9 mouse cellular contexts compared by ENCODE assay signal in the genomic region with DNA sequence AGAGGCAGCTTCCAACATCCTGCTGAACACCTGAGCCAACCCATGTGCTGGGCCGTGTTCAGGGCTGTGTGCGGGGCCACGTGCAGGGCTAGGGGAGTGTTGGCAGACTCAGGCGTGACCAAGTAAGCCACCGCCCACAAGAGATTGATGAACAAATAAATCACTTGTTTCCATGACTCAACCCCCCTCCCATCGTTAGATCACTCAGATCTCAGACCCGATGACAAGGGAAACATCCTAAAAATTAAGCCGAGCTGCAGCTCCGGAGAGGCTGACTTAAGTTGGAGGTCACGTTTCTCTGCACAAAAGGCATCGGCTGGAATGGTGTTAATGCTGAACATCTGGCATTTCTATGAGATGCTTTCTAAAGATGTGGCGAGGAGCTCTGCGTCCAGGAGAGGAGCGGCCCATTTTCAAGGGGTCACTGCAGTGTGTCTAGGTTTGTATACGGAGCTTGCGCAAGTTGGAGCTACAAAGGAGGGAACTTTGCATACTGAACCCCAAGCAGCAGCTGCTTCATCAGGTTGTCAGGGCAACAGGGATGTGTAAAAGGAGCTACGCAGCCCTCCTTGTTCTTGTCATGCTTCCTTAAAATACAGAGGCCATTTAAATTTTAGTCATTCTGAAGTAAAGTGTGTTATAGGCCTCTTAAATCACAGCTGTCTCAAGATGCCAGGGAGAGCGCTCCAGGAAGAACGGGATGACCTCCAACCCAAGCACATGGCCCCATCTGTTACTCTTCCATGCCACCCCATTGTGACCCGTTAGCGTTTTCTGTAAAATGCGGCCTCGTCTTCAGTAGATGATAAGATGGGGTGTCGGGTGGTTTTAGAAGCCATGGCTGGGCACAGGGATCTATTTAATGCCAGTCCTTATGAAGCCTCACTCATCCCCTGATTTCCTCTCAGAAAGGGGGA.
DNase-seq lines count a peak whose midpoint lies in the region; ATAC-seq and TF ChIP-seq lines count a peak whose summit lies in the region.
"Had no signal": no experiment of that assay in that cellular context is flagged by ENCODE, and none has a peak within 500 bp of the region (broad histone marks: within the 10 kb centered on the region; RNA-seq: fewer than 3 reads in every experiment).

No protein-coding gene starts in this region.

- peak; percentile 38 for DNase-seq in gastrocnemius, adult 2 months
- DNase-seq in gastrocnemius, postnatal 10 days = no peak
- peak; percentile 25 for DNase-seq in layer of hippocampus, adult 9-11 months
- DNase-seq in thymus, postnatal 25 days = no peak
- DNase-seq in cerebellum, postnatal 36 days = no peak

- 42% methylated on average over 24 of the region's 24 CpGs for WGBS in embryonic facial prominence, embryonic 15.5 days
- WGBS in neural tube, embryonic 14.5 days = 13% methylated on average over 24 of the region's 24 CpGs

- no peaks in the 10 kb centered on the region for H3K9me3 ChIP-seq in embryonic facial prominence, embryonic 15.5 days (replicated peaks)
- no peaks in the 10 kb centered on the region for H3K9me3 ChIP-seq in neural tube, embryonic 14.5 days (ENCODE audit: control insufficient read depth, low read length)
- H3K9me3 ChIP-seq: lung, embryonic 15.5 days had no signal

- H3K4me3 ChIP-seq in gastrocnemius, adult 2 months = no peak overlapping the region
- H3K4me3 ChIP-seq in embryonic facial prominence, embryonic 15.5 days (replicated peaks) = no peak overlapping the region
- H3K4me3 ChIP-seq in neural tube, embryonic 14.5 days (ENCODE audit: low read depth, low read length) = no peak overlapping the region
- H3K4me3 ChIP-seq: lung, embryonic 15.5 days had no signal

- H3K9ac ChIP-seq in embryonic facial prominence, embryonic 15.5 days = no peak overlapping the region
- no peak overlapping the region for H3K9ac ChIP-seq in neural tube, embryonic 14.5 days (replicated peaks; ENCODE audit: low read depth, low read length)
- H3K9ac ChIP-seq: lung, embryonic 15.5 days had no signal

- no peaks in the 10 kb centered on the region for H3K27me3 ChIP-seq in embryonic facial prominence, embryonic 15.5 days
- H3K27me3 ChIP-seq in neural tube, embryonic 14.5 days (ENCODE audit: control insufficient read depth, insufficient read depth, low read length) = no peaks in the 10 kb centered on the region; the same call in 1 of the 2 replicates
- H3K27me3 ChIP-seq: lung, embryonic 15.5 days had no signal

- H3K36me3 ChIP-seq in embryonic facial prominence, embryonic 15.5 days = no peaks in the 10 kb centered on the region
- no peaks in the 10 kb centered on the region for H3K36me3 ChIP-seq in neural tube, embryonic 14.5 days (ENCODE audit: control insufficient read depth, insufficient read depth, low read length)
- H3K36me3 ChIP-seq: lung, embryonic 15.5 days had no signal

- no peak overlapping the region for H3K27ac ChIP-seq in gastrocnemius, adult 2 months
- no peak overlapping the region for H3K27ac ChIP-seq in embryonic facial prominence, embryonic 15.5 days (replicated peaks)
- no peak overlapping the region for H3K27ac ChIP-seq in neural tube, embryonic 14.5 days (ENCODE audit: low read depth, low read length)
- H3K27ac ChIP-seq: lung, embryonic 15.5 days had no signal

- 0 out of 2 replicates have a peak, but pooled peaks have one; percentile 49 for ATAC-seq in embryonic facial prominence, embryonic 15.5 days (ENCODE audit: insufficient number of reproducible peaks, low FRiP score, low TSS enrichment, low read depth)
- peak; percentile 89 for ATAC-seq in neural tube, embryonic 14.5 days (ENCODE audit: low read depth)
- no peak for ATAC-seq in megakaryocyte, adult 5-6 weeks (ENCODE audit: poor library complexity, severe bottlenecking)

- intact Hi-C loops in gastrocnemius, adult 2 months (cut with DNase I) = no loop called here

- TF ChIP-seq CTCF in gastrocnemius, adult 2 months (IDR thresholded peaks at IDR 0.05) = no peak

- peaks cover 12% of the 10 kb centered on the region for H3K4me1 ChIP-seq in embryonic facial prominence, embryonic 15.5 days
- peaks cover 6% of the 10 kb centered on the region; the same call in 1 of the 2 replicates for H3K4me1 ChIP-seq in neural tube, embryonic 14.5 days (ENCODE audit: control insufficient read depth, insufficient read depth, low read length)
- H3K4me1 ChIP-seq: lung, embryonic 15.5 days had no signal

- 0 out of 2 replicates have a peak overlapping the region, but pooled peaks have one; percentile 6 for H3K4me2 ChIP-seq in embryonic facial prominence, embryonic 15.5 days (replicated peaks)
- peak overlapping the region; percentile 29; the same call in 1 of the 2 replicates for H3K4me2 ChIP-seq in neural tube, embryonic 14.5 days (ENCODE audit: low read depth, low read length)
- H3K4me2 ChIP-seq: lung, embryonic 15.5 days had no signal

Comparison
In these comparisons a context has a peak if more than half of its experiments do, and no peak if none do; other contexts are left out.
1. DNase-seq: peak in gastrocnemius, adult 2 months (single experiment) and layer of hippocampus, adult 9-11 months (single experiment); none in gastrocnemius, postnatal 10 days (single experiment), thymus, postnatal 25 days (single experiment) and cerebellum, postnatal 36 days (0 of 2).